Mouse (Mus musculus) cerebellum, postnatal 4 days (tissue): ENCODE results near the gene Ttc7b.

ENCODE experiments used
- DNase-seq, 2 experiments: peaks; one replicate each; pipeline ENCODE4 v3.0.0; 2022; ENCODE audit warnings: low spot score in 2 of 2, mixed read lengths in 1 of 2

Gene Ttc7b

GRCm38 (mm10) chr12:100520794-100521186 is at the start of gene Ttc7b:
TSS of gene Ttc7b (minus strand) at chr12:100520826.
- peak in 1 of 2 experiments; percentile 61 for DNase-seq

GRCm38 (mm10) chr12:100568831-100569230 is 48.2 kb upstream of the Ttc7b start:
- no peak for DNase-seq

DNA sequence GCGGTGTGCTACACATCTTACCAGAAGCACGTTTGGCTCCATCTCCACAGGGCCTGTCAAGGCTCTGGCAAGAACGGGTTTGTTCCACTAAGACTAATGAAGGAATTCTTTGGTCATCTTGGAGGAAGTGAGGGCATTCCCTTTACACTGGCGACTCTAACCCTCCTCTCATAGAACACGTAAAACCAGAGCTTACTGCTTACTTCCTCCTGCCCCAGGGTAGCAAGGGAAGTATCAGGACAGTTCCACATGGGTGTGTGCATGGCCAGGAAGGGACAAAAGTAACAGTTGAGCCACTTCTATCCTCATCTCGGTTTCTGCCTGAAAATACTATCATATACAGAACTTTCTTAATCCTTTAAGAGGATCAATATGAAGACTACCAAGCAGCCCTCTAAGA is 47.5 kb upstream of the Ttc7b start:
- no peak for DNase-seq

DNA sequence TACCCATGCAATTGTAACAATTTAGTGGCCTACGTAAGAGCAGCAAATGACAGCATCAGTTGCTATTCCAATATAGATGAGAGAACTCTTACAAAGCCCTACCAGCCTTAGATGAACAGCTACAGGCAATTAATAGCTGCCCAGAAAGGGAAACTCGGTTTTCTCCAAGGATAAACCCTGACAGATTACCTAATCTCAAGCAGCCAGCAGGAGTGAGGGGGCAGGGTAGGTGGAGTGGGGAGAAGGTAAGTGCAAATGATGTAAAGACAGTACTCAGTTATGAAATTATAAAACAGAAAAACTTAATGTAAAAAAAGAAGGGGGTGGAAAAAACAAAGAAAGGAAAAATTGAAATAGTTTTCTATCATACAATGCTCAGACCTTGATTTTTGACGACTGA is 47.0 kb upstream of the Ttc7b start:
- no peak for DNase-seq

GRCm38 (mm10) chr12:100553675-100554074 is 33.0 kb upstream of the Ttc7b start:
- DNase-seq, result no peak

- no peak for DNase-seq
Observed at GRCm38 (mm10) chr12:100551972-100552371, 31.3 kb upstream of the Ttc7b start.

GRCm38 (mm10) chr12:100544194-100544567 is 23.6 kb upstream of the Ttc7b start:
- no peak for DNase-seq

- no peak for DNase-seq
Observed at GRCm38 (mm10) chr12:100543437-100544193, 23.0 kb upstream of the Ttc7b start.

DNA sequence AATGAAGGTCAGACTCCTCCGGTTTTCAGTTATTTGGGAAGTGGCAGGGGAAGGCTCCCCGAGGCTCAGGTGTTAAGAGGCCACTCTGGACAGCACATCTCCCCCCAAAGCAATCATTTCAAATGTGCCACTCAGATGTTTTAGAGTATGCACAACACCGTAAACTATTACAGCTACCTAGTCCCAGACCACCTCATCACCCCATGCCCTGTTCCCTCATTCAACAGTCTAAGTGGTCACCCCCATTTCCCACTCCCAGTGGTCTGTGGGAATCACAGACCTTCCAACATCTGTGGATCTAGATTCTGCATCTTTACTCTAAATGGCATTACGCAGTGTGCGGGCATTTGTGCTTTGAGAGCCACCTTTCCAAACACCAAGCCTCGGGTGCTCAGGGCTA is 21.9 kb upstream of the Ttc7b start:
- no peak for DNase-seq

- DNase-seq, result no peak
Observed at GRCm38 (mm10) chr12:100542076-100542475, 21.4 kb upstream of the Ttc7b start.

GRCm38 (mm10) chr12:100539158-100539714 is 18.6 kb upstream of the Ttc7b start:
- no peak for DNase-seq

DNA sequence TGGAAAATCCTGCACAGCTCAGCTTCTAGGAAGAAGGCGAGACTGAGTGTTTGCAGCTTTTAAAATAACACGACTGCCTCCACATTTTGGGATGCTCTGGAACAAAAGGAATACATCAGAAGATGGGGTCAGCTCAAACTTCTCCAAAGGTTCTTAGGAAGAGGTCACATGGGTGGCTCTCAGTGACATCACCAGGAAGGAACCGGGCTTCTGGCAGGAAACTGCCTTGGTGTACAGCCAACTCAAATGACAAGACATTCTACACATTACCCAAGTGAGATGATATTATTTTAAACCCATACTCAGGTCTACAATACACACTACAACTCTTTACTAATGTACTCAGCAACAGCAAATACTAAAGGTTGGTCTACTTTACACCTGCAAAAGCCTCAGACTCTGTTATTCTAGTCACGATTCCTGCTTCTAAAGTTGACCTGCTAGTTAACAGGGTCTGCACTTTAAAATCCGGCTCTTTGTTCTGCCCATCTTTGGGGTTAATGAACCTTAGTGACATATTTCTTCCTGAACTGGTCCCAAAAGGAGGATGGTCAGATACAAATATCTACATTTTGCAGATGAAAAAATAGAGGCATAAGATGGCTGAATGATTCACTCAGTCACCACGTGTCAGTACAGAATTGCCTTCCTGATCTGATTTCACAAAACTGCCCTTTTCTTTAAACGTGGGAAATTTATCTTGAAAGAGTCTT is 18.0 kb upstream of the Ttc7b start:
- DNase-seq, result no peak

DNA sequence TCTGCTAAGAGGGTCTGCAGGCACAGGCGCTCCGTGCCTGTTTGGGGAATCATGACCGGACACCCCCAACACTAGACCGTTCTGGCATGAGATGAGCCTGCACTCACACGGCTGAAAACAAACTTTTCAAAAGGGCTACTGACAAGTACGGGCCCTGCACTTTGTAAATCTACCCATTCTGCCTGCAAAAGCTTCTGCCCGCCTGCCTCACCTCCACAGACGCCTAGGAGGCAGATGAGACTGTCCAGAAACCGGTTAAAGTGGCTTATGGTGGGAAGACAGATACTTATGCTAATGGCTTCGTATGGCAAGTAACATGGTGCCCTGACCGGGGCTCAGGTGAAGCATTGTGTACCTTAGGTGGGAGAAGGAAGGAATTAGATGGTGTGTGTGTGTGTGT is 16.5 kb upstream of the Ttc7b start:
- no peak for DNase-seq

- no peak for DNase-seq
Observed at GRCm38 (mm10) chr12:100535028-100535427, 14.4 kb upstream of the Ttc7b start.

DNA sequence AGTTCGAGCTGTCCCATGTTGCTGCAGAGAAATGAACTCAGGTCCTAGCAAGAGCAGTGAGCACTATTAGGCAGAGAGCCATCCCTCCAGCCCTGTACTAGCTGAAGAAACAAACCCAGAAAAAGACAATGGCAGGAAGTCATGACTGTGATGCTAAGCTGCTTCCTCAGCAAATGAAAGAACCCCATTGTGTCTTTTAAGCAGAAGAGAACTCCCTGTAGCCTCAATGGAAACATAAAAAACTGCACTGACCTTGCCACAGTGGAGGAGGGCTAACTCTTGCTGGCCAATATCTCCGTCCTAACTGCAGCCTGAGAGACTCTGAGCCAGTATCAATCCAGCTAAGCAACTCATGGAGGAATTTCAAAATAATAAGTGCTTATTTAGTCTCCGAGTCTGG is 13.4 kb upstream of the Ttc7b start:
- DNase-seq, result no peak

GRCm38 (mm10) chr12:100533209-100533608 is 12.6 kb upstream of the Ttc7b start:
- no peak for DNase-seq

- DNase-seq, result no peak
Observed at GRCm38 (mm10) chr12:100531740-100532139, 11.1 kb upstream of the Ttc7b start.

GRCm38 (mm10) chr12:100530871-100531270 is 10.2 kb upstream of the Ttc7b start:
- DNase-seq, result no peak

GRCm38 (mm10) chr12:100529651-100530050 is 9.0 kb upstream of the Ttc7b start:
- DNase-seq, result no peak

DNA sequence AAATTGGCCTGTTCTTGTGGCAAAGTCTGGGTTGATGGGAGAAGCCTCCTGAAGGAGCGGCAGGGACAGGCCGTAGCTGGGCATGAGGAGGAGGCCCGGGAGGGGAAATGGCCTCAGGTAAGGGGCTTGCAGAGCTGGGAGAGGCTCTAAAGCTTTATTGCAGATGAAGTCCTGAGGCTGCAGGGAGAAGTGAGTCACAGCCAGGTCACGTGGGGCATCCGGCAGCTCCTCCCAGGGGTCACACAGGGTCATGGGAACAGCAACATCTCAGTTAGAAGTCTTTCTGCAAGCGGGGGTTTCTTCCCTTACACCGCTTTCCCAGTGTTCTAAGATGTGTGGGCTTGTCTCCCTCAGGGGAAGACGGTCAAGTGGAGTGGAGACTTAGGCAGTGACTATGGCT is 8.5 kb upstream of the Ttc7b start:
- peak in 1 of 2 experiments; percentile 16 for DNase-seq

GRCm38 (mm10) chr12:100528246-100528645 is 7.6 kb upstream of the Ttc7b start:
- DNase-seq, result peak in 1 of 2 experiments; percentile 6

DNA sequence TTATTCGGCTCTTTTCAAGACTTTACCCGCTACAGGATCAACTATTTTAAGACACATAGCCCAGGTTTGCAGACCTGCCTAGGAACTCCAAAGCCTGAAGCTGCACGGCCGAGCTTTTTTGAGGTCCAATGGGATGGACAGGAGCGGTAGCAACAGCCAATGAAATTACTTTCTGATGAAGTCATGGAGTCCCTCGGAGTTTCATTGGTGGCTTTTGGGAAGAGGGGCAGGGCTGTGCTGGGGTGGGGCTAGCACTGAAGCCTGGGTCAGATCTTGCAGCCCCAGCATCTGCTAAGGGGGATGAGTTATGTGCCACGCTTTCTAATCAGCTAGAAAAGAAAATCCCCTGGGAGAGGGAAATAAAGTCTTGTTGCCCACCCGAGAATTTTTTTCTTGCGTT is 7.1 kb upstream of the Ttc7b start:
- peak; percentile 35 to 72 for DNase-seq

DNA sequence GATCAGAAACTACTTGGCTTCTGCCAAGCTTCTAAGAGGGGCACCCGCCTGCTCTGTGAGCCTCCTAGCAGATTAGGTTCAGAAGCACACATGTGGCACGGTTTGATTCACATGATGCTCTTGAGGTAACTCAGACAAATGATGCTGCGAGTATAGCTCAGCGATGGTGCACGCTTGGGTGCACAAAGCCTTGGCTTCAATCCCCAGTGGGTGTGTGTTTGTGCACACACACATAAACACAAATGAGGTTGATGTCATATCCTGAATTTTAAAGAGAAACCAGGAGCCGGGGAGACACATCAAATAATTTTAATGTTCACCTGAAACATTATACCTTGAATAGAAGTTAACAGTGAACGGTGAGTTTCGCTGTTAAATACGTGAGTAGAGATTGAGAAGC is 6.6 kb upstream of the Ttc7b start:
- DNase-seq, result peak in 1 of 2 experiments; percentile 39
